Mouse (Mus musculus): ENCODE measurements around the gene Alg9.

The Alg9 gene

GRCm38 (mm10) chr9:50756711-50757110 is 18.1 kb upstream of the Alg9 start:
- DNase-seq (ENCODE audit: low read depth, low spot score) = no peak

DNA sequence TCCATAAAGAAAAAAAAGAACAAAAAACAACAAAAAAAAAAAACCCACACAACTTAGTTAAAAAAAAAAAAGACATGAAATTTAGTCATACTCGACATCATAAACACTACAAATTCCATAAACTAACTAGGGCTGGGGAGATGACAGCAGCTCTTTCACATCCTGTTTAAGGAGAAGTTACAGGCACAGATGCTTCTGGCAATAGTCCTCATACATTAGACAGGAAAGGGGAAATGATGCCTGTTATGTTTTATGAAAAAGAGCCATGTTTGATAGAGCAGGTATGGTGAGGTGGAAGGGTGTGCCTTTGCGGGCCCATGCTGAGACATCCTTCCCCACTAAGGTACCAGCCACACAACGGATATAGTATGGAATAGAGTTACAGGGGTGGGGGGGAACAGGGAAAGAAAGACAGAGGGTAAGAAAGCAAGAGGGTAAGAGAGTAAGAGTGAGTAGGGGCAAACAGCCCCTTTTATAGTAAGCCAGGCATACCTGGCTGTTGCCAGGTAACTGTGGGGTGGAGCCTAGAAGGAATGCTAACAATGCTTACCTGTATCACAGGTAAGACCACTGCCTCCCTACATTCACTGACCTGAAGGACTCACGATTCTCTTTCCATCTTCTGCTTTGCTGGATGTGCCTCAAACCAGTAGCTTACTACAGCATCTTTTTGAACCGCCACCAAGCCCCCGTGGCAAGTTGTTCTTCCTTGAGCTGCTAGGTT is 13.1 kb upstream of the Alg9 start:
- no peak for DNase-seq (ENCODE audit: low read depth, low spot score)

DNA sequence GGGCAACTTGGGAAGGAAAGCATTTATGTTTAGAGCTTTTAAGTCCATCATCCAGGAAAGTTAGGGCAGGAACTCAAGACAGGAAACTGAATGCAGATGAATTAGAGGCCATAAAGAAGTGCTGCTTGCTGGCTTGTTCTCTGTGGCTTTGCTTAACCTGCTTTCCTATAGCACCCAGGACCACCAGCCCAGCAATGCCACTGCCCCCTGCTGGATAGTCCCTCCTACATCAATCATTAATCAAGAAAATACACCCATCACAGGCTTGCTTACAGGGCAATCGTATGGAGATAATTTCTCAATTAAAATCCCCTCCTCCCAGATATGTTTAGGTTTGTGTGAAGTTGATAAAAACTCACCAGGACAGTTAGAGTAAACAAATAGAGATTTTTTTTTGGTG is 11.5 kb upstream of the Alg9 start:
- no peak for DNase-seq (ENCODE audit: low read depth, low spot score)

DNA sequence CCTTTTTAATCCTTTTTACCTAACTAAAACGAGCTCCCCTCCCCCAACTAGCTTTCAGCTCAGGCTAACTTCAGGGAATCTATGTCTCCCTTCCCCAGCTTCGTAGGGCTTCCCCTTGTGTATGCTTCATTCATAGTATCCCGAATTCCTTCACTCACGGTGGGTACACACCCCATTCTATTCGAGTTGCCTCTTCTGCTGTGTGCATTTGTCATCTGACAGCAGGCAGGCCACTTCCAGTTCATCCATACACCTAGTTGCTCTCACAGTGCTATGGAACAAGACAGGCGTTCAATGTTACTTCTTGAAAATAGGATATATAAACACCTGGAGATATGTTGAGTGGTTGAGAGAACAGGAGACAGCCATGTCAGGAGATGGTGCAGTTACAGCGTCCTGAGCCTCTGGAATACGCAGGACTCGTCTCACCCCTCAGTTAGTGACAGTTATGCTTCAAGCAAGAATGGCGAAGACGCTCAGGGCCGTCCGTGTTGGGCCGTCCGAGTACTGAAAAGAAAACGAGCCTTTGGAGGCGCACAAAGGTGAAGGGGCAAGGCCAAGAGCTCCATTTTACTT is 7.2 kb upstream of the Alg9 start:
- DNase-seq (ENCODE audit: low read depth, low spot score) = no peak

DNA sequence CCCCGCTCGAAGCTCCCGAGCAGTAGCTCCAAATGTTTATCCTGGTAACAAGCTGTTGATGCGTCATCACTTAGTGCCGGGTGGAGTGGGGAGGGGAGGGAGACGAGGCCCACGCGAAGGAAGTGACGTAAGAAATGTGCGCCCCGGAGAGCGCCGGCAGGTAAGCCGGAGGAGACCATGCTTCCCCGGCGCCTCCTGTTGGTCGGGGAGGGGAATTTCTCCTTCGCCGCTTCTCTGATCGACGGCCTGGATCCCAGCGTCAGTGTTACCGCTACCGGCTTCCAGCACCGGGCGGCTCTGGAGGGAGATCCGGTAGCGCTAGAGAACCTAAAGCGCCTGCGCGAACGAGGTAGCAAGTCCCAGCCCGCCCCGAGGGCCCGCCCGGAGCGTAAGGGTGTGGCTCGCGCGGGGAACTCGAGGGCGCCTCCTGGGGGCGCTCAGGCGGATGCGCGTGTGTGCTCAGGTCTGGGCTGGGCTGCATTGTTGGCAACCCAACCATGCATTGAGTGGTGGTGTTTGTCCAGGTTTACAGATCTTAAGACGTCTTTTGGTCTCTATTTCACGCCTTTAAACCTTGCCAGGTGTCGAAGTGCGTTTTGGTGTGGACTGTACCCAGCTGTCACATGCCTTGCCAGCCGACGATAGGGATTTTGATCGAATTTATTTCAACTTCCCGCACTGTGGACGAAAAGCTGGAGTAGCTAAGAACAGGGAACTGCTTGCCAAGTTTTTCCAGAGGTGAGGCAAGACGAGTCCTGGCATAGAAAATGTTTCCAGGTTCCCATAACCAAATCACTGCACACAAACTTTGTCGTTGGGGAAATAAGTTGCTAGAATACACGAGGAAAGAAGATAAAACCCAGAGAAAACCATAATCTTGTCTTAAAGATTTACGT is 6.5 kb upstream of the Alg9 start, which contains the start of gene Fdxacb1:
Gene Fdxacb1, plus strand, starts transcription at position 130 of the 896 bp plus-strand sequence.
- peak; percentile 94 for DNase-seq (ENCODE audit: low read depth, low spot score)

- no peak for DNase-seq (ENCODE audit: low read depth, low spot score)
Observed at GRCm38 (mm10) chr9:50770011-50770410, 4.8 kb upstream of the Alg9 start.

- no peak for DNase-seq (ENCODE audit: low read depth, low spot score)
Observed at GRCm38 (mm10) chr9:50774026-50774462, 775 bp upstream of the Alg9 start.

- no peak for DNase-seq (ENCODE audit: low read depth, low spot score)
Observed at GRCm38 (mm10) chr9:50775662-50776126, 875 bp downstream of the Alg9 start.

- DNase-seq (ENCODE audit: low read depth, low spot score) = no peak
Observed at GRCm38 (mm10) chr9:50776162-50776760, 1.4 kb downstream of the Alg9 start.

GRCm38 (mm10) chr9:50782155-50782554 is 7.3 kb downstream of the Alg9 start:
- no peak for DNase-seq (ENCODE audit: low read depth, low spot score)

- no peak for DNase-seq (ENCODE audit: low read depth, low spot score)
Observed at GRCm38 (mm10) chr9:50795266-50795665, 20.4 kb downstream of the Alg9 start.

DNA sequence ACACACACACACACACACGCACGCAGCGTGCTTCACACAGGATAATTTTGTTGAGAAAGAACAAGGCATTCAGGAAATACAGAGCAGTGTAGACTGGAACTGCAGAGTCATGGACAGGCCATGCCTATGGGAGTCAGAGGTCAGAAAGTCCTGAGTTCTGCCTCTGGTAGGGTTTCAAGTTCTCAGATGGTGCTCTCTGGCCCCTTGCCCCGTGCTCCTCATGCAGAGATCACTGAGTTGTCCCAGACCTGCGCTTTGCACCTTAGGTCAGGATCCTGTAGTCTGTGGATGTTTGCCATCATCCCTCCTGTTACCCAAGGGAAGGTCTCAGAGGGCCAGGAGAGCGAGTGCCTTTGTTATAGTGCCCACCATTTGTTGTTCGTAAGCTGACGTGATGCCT is 22.0 kb downstream of the Alg9 start:
- no peak for DNase-seq (ENCODE audit: low read depth, low spot score)

DNA sequence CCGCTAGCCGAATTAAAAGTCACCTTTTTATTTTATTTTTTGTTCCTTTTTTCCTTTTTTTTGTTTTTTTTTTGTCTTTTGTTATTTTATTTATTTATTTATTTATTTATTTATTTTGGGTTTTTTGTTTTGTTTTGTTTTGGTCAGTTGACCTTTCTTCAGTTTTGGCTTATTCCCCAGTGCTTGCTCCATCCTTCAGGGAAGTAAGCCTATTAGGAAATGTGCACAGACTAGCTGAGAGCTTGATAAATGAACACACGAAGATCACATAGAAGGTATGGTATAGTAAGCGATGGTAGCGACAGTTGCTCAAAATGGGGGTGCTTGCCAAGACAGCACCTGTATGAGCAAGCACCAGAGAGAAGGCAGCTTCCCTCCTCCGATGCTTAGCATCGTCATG is 22.8 kb downstream of the Alg9 start:
- no peak for DNase-seq (ENCODE audit: low read depth, low spot score)

DNA sequence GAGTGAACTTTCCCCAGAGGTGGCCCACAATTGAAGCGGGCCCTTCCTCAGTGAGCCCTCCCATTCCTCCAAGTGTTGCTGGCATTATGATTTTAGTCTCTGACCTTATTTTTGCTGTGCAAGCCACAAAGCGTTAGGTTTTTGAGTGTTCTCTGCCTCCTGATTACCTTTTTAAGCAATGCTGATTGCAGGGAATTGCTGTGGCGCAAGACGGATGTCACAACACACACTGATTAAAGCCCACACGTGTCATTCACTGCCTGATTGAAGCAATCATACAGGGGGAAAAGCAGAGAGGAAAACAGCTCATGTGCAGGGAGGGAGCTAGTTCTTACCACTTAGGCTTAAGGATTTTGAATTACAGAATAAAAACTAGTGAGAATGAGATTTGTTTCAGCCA is 23.5 kb downstream of the Alg9 start:
- DNase-seq (ENCODE audit: low read depth, low spot score) = no peak

GRCm38 (mm10) chr9:50800985-50801384 is 26.2 kb downstream of the Alg9 start:
- DNase-seq (ENCODE audit: low read depth, low spot score) = no peak

GRCm38 (mm10) chr9:50803055-50803671 is 28.3 kb downstream of the Alg9 start:
- DNase-seq (ENCODE audit: low read depth, low spot score) = no peak

DNA sequence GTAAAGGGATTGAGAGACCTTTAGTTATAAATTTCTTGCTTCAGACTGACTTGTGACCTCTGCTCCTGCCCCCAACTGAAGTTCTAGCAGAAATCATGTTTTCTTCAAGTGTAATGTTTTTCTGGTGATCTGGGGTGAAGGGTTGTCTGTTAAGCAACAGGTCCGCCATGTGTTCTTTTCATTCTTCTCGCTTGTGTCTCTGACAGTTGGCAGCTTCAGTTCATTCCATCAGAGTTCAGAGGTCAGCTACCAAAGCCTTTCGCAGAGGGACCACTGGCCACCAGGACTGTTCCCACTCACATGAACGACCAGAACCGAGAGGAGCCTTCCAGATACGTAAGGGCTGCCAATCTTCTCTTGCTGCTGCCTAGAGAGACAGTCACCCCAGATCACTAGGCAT is 33.7 kb downstream of the Alg9 start:
- no peak for DNase-seq (ENCODE audit: low read depth, low spot score)

- no peak for DNase-seq (ENCODE audit: low read depth, low spot score)
Observed at GRCm38 (mm10) chr9:50809146-50809545, 34.3 kb downstream of the Alg9 start.

DNA sequence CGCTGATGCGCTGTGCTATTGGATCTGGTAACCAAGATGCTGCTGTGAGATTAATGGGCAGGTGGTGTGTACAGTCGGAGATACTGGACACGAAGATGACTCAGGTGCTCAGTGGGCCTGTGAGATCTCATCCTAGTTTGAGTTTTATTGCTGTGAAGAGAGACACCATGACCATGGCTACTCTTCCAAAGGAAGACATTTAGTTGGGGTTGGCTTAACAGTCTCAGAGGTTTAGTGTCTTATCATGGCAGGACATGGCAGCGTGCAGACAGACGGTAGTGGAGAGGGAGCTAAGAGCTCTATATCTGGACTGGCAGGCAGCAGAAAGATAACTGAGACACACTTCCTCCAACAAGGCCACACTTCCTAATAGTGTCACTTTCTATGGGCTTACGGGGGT is 36.4 kb downstream of the Alg9 start:
- no peak for DNase-seq (ENCODE audit: low read depth, low spot score)

- no peak for DNase-seq (ENCODE audit: low read depth, low spot score)
Observed at GRCm38 (mm10) chr9:50811746-50812145, 36.9 kb downstream of the Alg9 start.

DNA sequence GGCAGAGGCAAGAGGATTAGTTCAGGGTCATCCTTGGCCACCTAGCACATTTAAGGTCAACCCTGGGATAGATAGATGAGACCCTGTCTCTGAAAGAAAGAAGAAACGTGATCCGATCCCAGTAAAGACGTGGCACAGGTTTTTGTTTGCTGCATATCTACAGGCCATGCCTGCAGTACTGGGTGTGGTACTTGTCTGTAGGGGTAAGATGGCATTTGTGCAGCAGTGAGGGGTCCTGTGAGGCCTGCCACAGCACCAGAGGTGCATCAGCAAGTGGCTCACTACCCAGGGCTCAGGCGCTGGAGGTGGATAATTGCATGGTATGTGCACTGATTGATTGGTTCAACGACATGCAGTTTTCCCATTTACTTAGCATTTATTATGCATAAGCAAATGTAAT is 39.0 kb downstream of the Alg9 start:
- DNase-seq (ENCODE audit: low read depth, low spot score) = no peak
